Mouse (Mus musculus) liver, adult 2 months (tissue): ENCODE results near the gene Rapgef5.

Experiments used
- CTCF ChIP-seq: fragments of 200-500 bp; IDR thresholded peaks from 2 replicates; pipeline ENCODE4 v1.5.1; 2011; ENCODE audit warnings: low read depth, low read length, control low read depth
- POLR2A ChIP-seq: fragments of 200-500 bp; IDR thresholded peaks from 2 replicates; pipeline ENCODE4 v1.6.1; 2011; ENCODE audit warnings: low read length, control low read depth; ENCODE audit not compliant: insufficient read depth; ENCODE audit errors: extremely low read depth

GRCm38 (mm10) chr12:117592583-117592982 lies 76.3 kb downstream of the Rapgef5 start:
- TF ChIP-seq POLR2A (no peak), CTCF (no peak)
